Mouse (Mus musculus) liver, embryonic 14.5 days (tissue): ENCODE measurements around the gene Gm5741.

Experiments
- CTCF ChIP-seq: IDR thresholded peaks from 2 replicates; pipeline ENCODE4 v1.5.1; 2016; ENCODE audit warnings: antibody characterized with exemption, low read depth, control low read depth
- EP300 ChIP-seq: IDR thresholded peaks from 2 replicates; pipeline ENCODE4 v1.6.1; 2016; ENCODE audit warnings: antibody characterized with exemption, low read depth

DNA sequence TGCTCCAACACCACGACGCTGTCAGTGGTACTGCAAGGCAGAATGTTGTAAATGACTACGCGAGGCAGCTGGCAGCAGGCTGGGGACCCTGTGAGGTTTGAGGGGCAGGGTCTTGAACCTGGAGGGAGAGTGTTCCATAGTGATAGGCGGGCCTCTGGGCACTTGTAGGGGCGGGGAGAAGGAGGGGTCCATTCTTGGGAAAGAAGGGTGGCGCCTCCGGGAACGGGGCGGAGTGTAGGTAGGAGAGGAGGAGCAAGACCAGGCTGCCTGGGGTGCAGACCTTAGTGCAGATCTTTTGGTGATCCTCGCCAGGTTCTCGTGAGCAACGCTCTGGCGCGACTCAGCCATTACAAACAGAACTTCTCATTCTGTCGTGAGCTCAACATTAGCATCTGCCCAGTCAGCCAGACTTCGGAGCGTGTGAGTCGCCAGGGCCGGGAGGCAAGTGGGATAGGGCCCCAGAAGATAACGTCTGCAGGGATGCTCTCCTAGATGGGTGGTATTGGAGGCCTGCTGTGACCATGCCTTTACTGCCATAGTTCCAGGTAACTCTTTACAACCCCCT, 23.8 kb upstream of the Gm5741 start:
- TF ChIP-seq CTCF (no peak), EP300 (no peak)
